Mouse (Mus musculus) bone marrow, adult 2 months (tissue): Measurements from ENCODE around the gene Inca1.

ENCODE experiments used
- CTCF ChIP-seq: fragments of 200-500 bp; IDR thresholded peaks from 2 replicates; pipeline ENCODE4 v1.5.1; 2011; ENCODE audit warnings: low read length, control low read depth; ENCODE audit not compliant: control insufficient read depth, insufficient read depth
- POLR2A ChIP-seq: fragments of 200-500 bp; IDR thresholded peaks from 2 replicates; pipeline ENCODE4 v1.6.1; 2011; ENCODE audit warnings: low read depth, mild to moderate bottlenecking, control low read depth, low read length, borderline replicate concordance; ENCODE audit not compliant: control insufficient read depth

DNA sequence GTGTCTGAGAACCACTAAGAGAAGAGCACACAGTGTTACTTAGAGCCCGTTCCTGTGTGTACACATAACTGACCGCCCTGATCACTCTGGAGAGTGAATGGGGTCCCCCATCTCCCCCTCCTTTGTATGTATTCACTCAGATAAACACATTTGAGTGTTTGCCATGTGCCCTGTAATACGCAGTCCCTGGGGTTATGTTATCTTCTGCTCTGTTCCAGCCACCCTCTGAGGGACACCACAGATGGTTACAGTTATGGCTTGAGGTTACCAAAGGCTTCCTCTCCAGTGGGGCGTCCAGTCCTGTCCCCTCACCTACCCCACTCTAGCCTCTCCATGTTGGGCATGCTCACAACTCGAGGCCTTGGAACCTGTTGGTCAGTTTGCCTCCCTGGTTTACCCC is 27.4 kb upstream of the Inca1 start:
- no peak for TF ChIP-seq CTCF
- TF ChIP-seq POLR2A = no peak
